Mouse (Mus musculus): ENCODE data around the gene Tmem119.

Tmem119 gene

DNA sequence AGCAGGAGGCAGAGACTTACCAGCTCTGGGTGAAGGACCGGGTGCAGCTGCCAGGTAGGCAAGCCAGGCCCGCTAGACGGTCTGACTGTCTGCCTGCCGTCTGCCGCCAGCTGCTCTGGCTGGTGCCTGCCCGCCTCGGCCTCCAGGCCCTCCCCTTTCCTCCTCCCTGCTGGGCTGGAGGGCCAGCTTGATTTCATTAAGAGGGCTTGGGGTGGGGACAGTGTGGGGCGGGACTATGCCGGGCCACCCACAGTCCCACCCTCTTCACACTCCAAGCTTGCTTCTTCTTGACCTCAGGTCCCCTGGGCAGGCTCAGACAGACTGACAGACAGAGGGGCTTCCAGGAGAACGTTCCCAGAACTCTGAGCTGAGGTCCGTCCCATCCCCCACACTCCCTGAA lies at the start of gene Tmem119:
Tmem119 (minus strand) TSS at position 237 of the 400 bp plus-strand sequence.
- DNase-seq: no peak

GRCm38 (mm10) chr5:113847636-113848035 lies 47.3 kb upstream of the Tmem119 start:
- no peak for DNase-seq

DNA sequence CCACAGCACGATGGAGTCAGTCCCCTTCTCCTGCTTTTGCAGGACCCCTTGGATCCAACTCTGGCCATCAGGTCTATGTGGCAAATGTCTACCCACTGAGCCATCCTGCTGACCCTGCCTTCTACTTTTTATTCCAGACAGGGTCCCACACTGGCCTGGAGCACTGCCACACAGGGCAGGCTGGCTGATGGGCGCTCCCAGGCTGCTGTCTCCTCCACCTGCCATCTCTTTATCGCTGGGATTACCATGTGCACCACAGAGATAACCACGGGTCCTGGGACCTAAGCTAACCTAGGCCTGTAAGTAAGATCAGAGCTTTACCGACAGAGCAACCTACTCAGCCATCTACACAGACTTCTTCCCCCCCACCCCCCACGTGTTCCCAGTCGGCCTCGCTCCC lies 46.3 kb upstream of the Tmem119 start:
- DNase-seq: no peak

GRCm38 (mm10) chr5:113845627-113846026 lies 45.3 kb upstream of the Tmem119 start:
- no peak for DNase-seq

- DNase-seq: peak; percentile 63 to 74
Measured at GRCm38 (mm10) chr5:113844721-113845120, 44.4 kb upstream of the Tmem119 start.

DNA sequence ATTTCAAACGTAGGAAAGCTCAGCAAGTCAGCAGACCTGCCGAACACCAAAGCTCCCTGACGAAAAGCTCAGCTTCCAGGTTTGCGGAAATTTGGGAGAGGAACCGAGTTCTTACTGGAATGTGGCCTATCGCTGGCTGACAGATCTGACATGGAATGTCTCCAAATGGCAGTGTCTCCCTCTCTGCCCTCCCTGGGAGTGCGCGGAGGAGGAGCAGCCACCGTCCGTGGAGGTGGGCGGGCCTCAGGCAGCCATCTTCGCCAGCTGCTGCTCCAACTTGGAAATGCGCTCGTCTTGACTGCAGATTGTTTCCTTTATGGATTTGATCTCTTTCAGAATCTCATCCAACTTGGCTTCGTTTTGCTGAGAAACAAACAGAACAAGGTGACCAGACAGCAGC lies 43.8 kb upstream of the Tmem119 start:
- no peak for DNase-seq

DNA sequence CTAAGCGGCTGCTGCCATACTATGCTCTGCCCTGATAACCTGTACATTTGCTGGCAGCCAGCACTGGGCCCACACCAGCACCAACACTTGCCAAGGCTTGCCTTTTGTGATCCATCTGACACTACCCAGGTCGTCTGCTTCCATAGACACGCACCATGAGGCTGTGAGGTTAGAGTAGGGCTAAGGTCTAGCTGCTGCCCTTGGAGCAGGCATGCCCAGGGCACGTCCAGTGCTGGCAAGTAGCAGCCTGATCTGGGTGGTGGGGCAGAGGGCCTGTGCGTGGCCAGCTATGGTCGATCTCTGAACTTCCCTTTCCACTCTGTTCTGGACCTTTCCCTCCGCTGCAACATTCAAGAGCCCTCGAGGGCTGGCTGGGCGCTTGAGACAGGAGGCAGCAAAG lies 42.6 kb upstream of the Tmem119 start:
- DNase-seq: no peak

DNA sequence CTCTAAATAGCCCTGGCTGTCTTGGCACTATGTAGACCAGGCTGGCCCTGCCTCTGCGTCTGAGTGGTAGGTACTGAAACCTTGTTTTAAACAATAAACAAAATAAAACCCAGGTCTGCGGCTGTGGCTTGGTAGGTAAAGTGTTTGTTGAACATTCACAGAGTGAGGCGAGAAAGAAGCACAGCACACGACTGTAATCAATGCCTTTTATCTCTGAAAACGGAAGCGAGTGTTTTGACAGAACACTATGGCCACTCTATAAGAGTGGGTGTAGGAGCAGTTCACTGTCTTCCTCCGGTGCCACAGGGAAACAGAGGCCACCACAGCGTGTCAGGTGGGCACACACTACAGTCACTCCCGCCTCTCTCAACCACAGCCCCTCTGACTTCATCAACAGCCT lies 41.9 kb upstream of the Tmem119 start:
- no peak for DNase-seq

- DNase-seq: no peak
Measured at GRCm38 (mm10) chr5:113841243-113842225, 41.2 kb upstream of the Tmem119 start.

GRCm38 (mm10) chr5:113840443-113840842 lies 40.1 kb upstream of the Tmem119 start:
- no peak for DNase-seq

GRCm38 (mm10) chr5:113836961-113837360 lies 36.6 kb upstream of the Tmem119 start:
- no peak for DNase-seq

- DNase-seq: no peak
Measured at GRCm38 (mm10) chr5:113833316-113833947, 33.1 kb upstream of the Tmem119 start.

DNA sequence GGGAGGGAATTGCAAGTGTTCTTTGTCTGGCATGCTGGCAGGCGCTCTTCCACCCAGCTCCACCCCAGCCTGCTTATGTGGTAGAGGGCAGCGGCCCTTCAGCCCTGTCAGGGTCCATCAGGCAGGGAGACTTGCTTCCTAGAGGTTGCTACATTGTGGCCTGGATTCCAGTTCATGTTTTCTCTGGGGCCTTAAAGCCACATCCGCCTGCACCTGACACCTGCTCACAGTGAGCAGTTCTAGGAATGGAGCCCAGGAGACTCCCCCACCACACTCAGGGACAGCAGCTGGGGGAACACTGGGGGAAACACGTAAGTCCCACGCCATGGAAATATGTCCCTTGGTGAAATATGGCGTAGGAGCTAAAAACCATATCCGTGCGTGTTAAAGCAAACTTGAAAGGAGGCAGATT lies 32.2 kb upstream of the Tmem119 start, which contains the start of gene Selplg:
Selplg (minus strand) TSS at position 155 of the 412 bp plus-strand sequence.
- no peak for DNase-seq

GRCm38 (mm10) chr5:113831741-113832140 lies 31.4 kb upstream of the Tmem119 start:
- DNase-seq: no peak

DNA sequence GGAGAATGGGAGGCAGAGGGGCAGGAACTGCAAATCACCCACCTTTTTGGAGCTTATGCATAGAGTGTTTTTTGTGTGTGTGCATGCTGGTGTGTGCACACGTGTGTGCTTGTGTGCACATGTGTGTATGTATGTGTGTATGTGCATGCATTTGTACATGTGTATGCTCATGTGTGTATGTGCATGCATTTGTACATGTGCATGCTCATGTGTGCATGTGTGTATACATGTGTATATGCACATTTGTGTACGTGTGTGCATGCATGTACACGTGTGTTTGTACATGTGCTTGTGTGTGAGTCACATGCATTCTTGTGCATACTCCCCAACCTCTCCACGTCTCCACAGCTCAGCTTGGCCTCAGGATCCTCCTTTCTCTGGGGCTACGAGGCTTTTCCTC lies 30.5 kb upstream of the Tmem119 start:
- no peak for DNase-seq

GRCm38 (mm10) chr5:113830292-113830643 lies 30.0 kb upstream of the Tmem119 start:
- no peak for DNase-seq

GRCm38 (mm10) chr5:113829566-113830291 lies 29.4 kb upstream of the Tmem119 start:
- no peak for DNase-seq

- DNase-seq: no peak
Measured at GRCm38 (mm10) chr5:113828481-113828880, 28.2 kb upstream of the Tmem119 start.

DNA sequence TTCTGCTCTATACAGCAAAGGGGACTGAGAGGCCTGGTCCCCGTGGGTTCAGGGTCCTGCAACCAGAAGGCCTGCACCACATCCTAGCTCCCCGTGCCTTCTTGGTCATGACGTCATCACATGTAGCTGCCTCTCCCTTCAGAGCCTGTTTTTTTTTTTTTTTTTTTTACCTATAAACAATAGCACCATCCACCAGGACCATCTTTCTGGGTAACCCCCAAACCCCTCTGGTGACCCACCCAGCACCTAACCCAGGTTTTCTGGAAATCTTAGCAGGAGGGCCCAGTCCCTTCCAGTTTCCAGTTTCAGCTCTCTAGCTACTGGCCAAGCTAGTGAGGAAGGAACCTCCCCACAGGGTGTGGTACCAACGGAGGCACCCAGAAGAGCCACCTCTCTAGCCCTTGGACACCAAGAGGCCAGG lies 27.7 kb upstream of the Tmem119 start:
- no peak for DNase-seq

DNA sequence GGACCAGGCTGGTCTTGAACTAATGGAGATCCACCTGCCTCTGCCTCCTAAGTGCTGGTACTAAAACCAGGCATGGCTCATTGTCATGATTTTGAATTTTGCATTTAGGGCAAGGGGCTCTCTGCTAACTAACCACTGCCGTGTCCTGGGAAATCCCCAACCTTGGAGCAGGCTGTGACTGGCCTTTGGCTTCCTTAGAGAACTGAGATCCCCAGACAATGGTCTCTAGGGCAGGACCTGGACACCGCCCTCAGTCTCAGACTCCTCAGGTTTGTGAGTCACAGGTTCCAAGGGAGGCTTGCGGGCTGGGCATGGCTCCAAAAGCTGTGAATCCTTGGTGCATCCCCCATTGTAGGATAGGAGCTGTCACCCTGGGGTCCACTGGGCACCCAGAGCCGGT lies 26.3 kb upstream of the Tmem119 start:
- DNase-seq: no peak

DNA sequence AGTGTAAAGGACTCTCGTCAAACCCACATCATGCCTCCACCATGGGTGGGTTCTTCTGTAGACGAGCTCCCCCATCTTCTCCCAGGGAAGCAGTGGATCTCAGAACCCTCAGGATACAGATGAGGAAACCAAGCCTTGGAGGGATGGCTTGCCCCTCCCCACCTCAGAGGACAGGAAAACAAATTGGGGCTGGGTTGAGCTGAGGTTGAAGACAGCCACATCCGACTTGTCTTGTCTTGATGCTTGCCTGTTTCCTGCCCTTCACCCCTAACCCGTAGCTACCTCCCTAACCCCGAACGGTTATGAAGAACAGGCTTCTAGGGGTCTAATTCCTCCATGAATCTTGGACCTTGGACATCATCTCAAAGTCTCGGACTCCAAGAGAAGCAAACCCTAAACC lies 25.2 kb upstream of the Tmem119 start:
- DNase-seq: no peak

- no peak for DNase-seq
Measured at GRCm38 (mm10) chr5:113824228-113824627, 23.9 kb upstream of the Tmem119 start.

DNA sequence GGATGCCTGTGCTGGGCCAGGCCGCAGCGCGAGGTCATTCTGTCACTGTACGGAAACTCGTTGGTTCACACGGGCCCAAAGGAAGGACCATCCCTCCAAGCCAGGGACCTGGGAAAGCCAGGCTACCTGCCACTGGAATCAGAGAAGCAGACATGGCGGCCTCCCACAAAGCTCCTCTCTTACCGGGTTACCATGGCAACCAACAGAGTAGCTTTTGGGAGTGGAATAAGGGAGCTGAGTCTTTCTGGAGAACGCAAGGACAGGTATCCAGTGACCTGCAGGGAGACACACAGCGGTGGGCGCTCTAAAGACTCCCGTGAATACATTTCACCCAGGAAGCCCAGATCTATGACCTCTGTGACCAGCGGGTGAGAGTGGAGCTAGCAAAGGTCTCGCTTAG lies 18.3 kb upstream of the Tmem119 start:
- DNase-seq: no peak
